Mouse (Mus musculus): Measurements from ENCODE around the gene Syngr1. TPM values are rescaled to one million over a fixed set of nuclear protein-coding genes. Genes with fewer than 3 reads are reported as not detected.

The Syngr1 gene
- polyA plus RNA-seq, 1 experiment from 2014 or later, result 8.1 TPM

GRCm38 (mm10) chr15:80058151-80058550, 33.0 kb upstream of the Syngr1 start:
- no peak overlapping the region for H3K27ac ChIP-seq
- H3K36me3 ChIP-seq, result no peaks in the 10 kb centered on the region
- no peaks in the 10 kb centered on the region for H3K9me3 ChIP-seq
- peaks cover 4% of the 10 kb centered on the region; the same call in 1 of the 2 replicates for H3K4me1 ChIP-seq
- no peak overlapping the region for H3K9ac ChIP-seq
- no peaks in the 10 kb centered on the region for H3K27me3 ChIP-seq
- H3K4me2 ChIP-seq (replicated peaks), result no peak overlapping the region
- no peak overlapping the region for H3K4me3 ChIP-seq
- WGBS, result 91% methylated on average over 7 of the region's 7 CpGs
- ATAC-seq (ENCODE audit: insufficient number of reproducible peaks, insufficient read depth, low FRiP score, low TSS enrichment), result no peak

- WGBS, result 92% methylated on average over 7 of the region's 7 CpGs
- ATAC-seq (ENCODE audit: insufficient number of reproducible peaks, insufficient read depth, low FRiP score, low TSS enrichment), result no peak
Observed at GRCm38 (mm10) chr15:80059606-80060005, 31.5 kb upstream of the Syngr1 start.

DNA sequence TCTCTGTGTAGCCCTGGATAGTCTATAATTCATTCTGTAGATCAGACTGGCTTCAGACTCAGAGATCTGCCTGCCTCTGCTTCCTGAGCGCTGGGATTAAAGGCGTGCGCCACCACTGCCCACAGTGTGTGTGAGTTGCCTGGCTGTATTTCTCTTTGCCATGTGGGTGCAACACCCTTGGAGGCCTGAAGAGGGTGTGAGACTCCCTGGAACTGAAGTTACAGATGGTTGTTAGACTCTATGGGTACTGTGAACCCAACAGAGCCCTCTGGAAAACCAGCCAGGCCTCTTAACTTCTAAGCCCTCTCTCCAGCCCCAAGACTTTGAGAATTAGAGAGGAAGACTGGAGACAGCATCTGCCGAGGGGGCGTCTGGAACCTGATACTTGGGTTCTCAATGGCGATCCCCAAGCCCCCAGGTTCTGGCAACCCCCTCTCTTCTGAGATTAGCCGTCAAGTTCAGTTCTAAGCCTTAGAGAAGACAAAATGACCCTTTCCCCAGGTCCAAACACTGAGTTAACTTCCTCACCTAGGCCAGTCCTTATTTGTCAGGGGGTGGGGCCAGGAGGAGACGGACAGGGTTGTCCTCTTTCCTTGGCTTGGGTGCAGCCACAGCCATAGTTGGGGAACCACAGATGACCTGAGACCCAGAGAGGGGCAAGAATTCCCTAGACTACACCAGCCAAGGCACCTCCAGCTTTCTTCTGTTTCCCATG, 30.6 kb upstream of the Syngr1 start:
- Histone ChIP-seq H3K27ac (no peak overlapping the region), H3K4me1 (peaks cover 4% of the 10 kb centered on the region; the same call in 1 of the 2 replicates), H3K9me3 (no peaks in the 10 kb centered on the region), H3K9ac (no peak overlapping the region), H3K27me3 (no peaks in the 10 kb centered on the region), H3K36me3 (no peaks in the 10 kb centered on the region), H3K4me3 (no peak overlapping the region), H3K4me2 (replicated peaks) (no peak overlapping the region)
- no peak for ATAC-seq (ENCODE audit: insufficient number of reproducible peaks, insufficient read depth, low FRiP score, low TSS enrichment)
- WGBS, result 87% methylated on average over 8 of the region's 8 CpGs

More at GRCm38 (mm10) chr15:80059606-80060005, 31.5 kb upstream of the Syngr1 start:
- peaks cover 4% of the 10 kb centered on the region; the same call in 1 of the 2 replicates for H3K4me1 ChIP-seq
- H3K36me3 ChIP-seq, result no peaks in the 10 kb centered on the region
- no peak overlapping the region for H3K4me3 ChIP-seq
- no peak overlapping the region for H3K9ac ChIP-seq
- no peak overlapping the region for H3K27ac ChIP-seq
- H3K27me3 ChIP-seq, result no peaks in the 10 kb centered on the region
- H3K4me2 ChIP-seq (replicated peaks), result no peak overlapping the region
- no peaks in the 10 kb centered on the region for H3K9me3 ChIP-seq

GRCm38 (mm10) chr15:80061071-80061550, 30.0 kb upstream of the Syngr1 start:
- Histone ChIP-seq H3K27ac (no peak overlapping the region), H3K27me3 (no peaks in the 10 kb centered on the region), H3K4me2 (replicated peaks) (no peak overlapping the region), H3K4me1 (peaks cover 4% of the 10 kb centered on the region; the same call in 1 of the 2 replicates), H3K36me3 (no peaks in the 10 kb centered on the region), H3K9me3 (no peaks in the 10 kb centered on the region), H3K9ac (no peak overlapping the region), H3K4me3 (no peak overlapping the region)
- WGBS, result 71% methylated on average over 4 of the region's 4 CpGs
- no peak for ATAC-seq (ENCODE audit: insufficient number of reproducible peaks, insufficient read depth, low FRiP score, low TSS enrichment)

DNA sequence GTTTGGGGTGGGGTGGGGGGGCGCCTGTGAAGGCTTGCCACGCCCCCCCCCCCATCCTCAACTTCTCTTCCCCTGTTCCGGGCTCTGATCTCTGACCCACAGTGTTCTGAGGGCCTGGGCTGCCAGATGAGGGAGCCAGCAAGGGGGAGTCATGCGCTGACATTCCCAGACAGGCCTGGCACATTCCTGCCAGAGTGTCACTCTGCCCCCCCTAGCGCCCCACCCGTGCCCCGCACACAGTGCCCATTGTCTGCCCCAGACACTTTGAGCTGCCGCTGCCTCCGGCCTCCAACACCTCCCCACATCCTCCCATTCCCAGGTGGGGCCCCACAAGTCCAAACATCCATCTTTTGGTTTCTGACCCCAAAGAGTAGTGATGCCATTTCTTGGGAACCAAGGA, 28.8 kb upstream of the Syngr1 start:
- Histone ChIP-seq H3K9ac (no peak overlapping the region), H3K36me3 (no peaks in the 10 kb centered on the region), H3K9me3 (no peaks in the 10 kb centered on the region), H3K4me3 (no peak overlapping the region), H3K27me3 (no peaks in the 10 kb centered on the region), H3K4me1 (peaks cover 9% of the 10 kb centered on the region; the same call in 1 of the 2 replicates), H3K4me2 (replicated peaks) (no peak overlapping the region), H3K27ac (no peak overlapping the region)
- ATAC-seq (ENCODE audit: insufficient number of reproducible peaks, insufficient read depth, low FRiP score, low TSS enrichment), result no peak
- WGBS, result 65% methylated on average over 8 of the region's 9 CpGs

- 36% methylated on average over 5 of the region's 5 CpGs for WGBS
- no peak overlapping the region for H3K4me3 ChIP-seq
- no peaks in the 10 kb centered on the region for H3K9me3 ChIP-seq
- H3K9ac ChIP-seq, result no peak overlapping the region
- no peak for ATAC-seq (ENCODE audit: insufficient number of reproducible peaks, insufficient read depth, low FRiP score, low TSS enrichment)
- no peaks in the 10 kb centered on the region for H3K36me3 ChIP-seq
- no peak overlapping the region for H3K4me2 ChIP-seq (replicated peaks)
- no peaks in the 10 kb centered on the region for H3K27me3 ChIP-seq
- no peak overlapping the region for H3K27ac ChIP-seq
- H3K4me1 ChIP-seq, result peaks cover 10% of the 10 kb centered on the region; the same call in 1 of the 2 replicates
Observed at GRCm38 (mm10) chr15:80062821-80063220, 28.3 kb upstream of the Syngr1 start.

DNA sequence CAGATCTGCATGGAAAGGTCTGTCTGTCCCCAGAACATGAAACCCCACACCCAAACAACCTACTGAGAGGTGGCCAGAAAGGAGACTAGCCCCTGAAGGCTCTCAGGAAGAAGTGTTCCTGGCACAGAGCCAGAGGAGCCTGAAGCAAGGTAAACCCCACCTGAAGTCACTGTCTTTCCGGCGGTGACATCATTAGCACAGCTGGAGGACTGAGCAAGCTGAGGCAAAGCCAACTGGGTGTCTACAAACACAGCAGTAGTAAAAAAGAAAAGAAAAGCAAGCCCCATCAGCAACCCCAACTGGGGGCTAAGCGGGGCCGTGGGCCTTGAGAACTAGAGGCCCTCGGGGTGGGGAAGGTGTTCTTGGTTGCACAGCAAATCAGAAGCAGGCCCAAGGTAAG, 26.2 kb upstream of the Syngr1 start:
- Histone ChIP-seq H3K27me3 (no peaks in the 10 kb centered on the region), H3K4me3 (no peak overlapping the region), H3K9me3 (no peaks in the 10 kb centered on the region), H3K27ac (no peak overlapping the region), H3K9ac (no peak overlapping the region), H3K4me1 (peaks cover 10% of the 10 kb centered on the region; the same call in 1 of the 2 replicates), H3K36me3 (no peaks in the 10 kb centered on the region), H3K4me2 (replicated peaks) (no peak overlapping the region)
- 69% methylated on average over 5 of the region's 5 CpGs for WGBS
- ATAC-seq (ENCODE audit: insufficient number of reproducible peaks, insufficient read depth, low FRiP score, low TSS enrichment), result no peak

GRCm38 (mm10) chr15:80065414-80065813, 25.7 kb upstream of the Syngr1 start:
- H3K4me1 ChIP-seq, result peaks cover 10% of the 10 kb centered on the region; the same call in 1 of the 2 replicates
- no peak for ATAC-seq (ENCODE audit: insufficient number of reproducible peaks, insufficient read depth, low FRiP score, low TSS enrichment)
- no peaks in the 10 kb centered on the region for H3K27me3 ChIP-seq
- no peak overlapping the region for H3K27ac ChIP-seq
- WGBS, result 12% methylated on average over 13 of the region's 13 CpGs
- no peak overlapping the region for H3K9ac ChIP-seq
- H3K4me2 ChIP-seq (replicated peaks), result no peak overlapping the region
- no peaks in the 10 kb centered on the region for H3K9me3 ChIP-seq
- no peaks in the 10 kb centered on the region for H3K36me3 ChIP-seq
- H3K4me3 ChIP-seq, result no peak overlapping the region

DNA sequence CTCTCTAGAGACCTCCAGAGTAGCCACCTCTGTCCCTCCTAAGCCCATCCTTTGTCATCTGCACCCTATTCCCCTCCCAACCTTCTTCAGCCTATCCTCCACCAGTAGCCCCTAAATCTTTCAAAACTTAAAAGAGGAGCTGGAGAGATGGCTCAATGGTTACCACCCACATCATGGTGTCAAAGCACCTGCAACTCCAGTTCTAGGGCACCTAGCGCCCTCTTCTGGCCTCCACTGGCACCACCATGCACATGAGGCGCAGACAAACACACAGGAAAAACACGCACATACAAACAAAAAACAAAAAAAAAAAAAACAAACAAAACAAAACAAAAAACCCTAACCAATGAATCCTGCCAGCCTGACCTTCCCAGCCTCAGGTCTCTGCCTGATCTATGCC, 24.6 kb upstream of the Syngr1 start:
- Histone ChIP-seq H3K4me2 (replicated peaks) (no peak overlapping the region), H3K27me3 (no peaks in the 10 kb centered on the region)
- 62% methylated on average over 3 of the region's 3 CpGs for WGBS

DNA sequence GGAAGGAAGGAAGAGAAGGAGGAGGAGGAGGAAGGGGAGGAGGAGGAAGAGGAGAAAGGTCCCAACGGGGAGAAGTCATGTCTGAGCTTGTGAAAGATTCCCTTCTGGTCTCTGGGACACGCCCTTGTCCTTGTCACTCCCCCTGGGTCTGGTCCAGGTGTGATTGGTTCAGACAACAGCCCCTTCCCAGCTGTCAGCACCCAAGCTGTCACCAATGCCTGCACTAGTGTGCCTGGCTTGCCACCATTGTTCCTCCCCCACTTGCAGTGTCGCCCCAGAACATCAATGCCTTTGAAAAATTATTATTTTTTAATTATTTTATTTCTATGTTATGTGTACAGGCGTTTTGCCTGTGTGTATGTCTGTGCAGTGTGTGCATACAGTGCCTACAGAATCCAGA, 22.0 kb upstream of the Syngr1 start:
- Histone ChIP-seq H3K36me3 (no peaks in the 10 kb centered on the region), H3K27me3 (no peaks in the 10 kb centered on the region), H3K4me3 (no peak overlapping the region), H3K4me2 (replicated peaks) (no peak overlapping the region), H3K9me3 (no peaks in the 10 kb centered on the region), H3K4me1 (0 out of 2 replicates have a peak, but pooled peaks cover 6% of the 10 kb centered on the region), H3K9ac (no peak overlapping the region), H3K27ac (no peak overlapping the region)
- 66% methylated on average over 4 of the region's 4 CpGs for WGBS
- no peak for ATAC-seq (ENCODE audit: insufficient number of reproducible peaks, insufficient read depth, low FRiP score, low TSS enrichment)

More for the DNA sequence above, 24.6 kb upstream of the Syngr1 start:
- ATAC-seq (ENCODE audit: insufficient number of reproducible peaks, insufficient read depth, low FRiP score, low TSS enrichment), result no peak
- no peak overlapping the region for H3K27ac ChIP-seq
- no peak overlapping the region for H3K4me3 ChIP-seq
- H3K4me1 ChIP-seq, result peaks cover 10% of the 10 kb centered on the region; the same call in 1 of the 2 replicates
- H3K9ac ChIP-seq, result no peak overlapping the region
- no peaks in the 10 kb centered on the region for H3K9me3 ChIP-seq
- no peaks in the 10 kb centered on the region for H3K36me3 ChIP-seq

DNA sequence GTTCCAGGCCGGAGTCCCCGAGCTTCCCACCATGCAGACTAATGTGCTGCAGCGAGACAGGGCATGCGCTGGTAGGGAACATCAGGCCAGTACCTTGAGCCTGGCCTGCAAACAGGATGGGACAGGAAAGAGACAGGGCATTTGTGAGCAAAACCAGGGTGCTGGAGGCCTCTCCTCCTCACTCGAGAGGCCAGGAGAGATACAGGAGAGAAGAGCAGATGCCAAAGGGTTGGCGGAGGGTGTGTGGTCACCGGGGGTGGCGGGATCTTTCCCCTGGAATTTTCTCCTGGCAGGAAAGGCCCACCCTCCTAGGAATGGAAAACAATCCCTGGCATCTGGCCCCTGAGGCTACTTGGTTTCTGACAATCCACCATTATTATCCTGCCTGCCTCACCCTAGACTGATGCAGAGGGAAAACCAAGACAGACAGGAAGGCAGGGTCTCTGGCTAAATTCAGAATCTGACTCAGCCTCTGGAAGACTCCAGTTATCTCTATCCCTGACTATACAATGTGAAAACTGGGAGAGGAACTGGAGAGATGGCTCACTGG, 21.0 kb upstream of the Syngr1 start:
- WGBS, result 32% methylated on average over 8 of the region's 8 CpGs
- no peak overlapping the region for H3K4me3 ChIP-seq
- ATAC-seq (ENCODE audit: insufficient number of reproducible peaks, insufficient read depth, low FRiP score, low TSS enrichment), result no peak

GRCm38 (mm10) chr15:80071951-80072437, 19.1 kb upstream of the Syngr1 start:
- peaks cover 7% of the 10 kb centered on the region for H3K36me3 ChIP-seq
- H3K9me3 ChIP-seq, result no peaks in the 10 kb centered on the region
- no peak overlapping the region for H3K9ac ChIP-seq
- H3K4me3 ChIP-seq, result no peak overlapping the region
- no peak overlapping the region for H3K4me2 ChIP-seq (replicated peaks)
- H3K27ac ChIP-seq, result no peak overlapping the region
- H3K27me3 ChIP-seq, result no peaks in the 10 kb centered on the region
- ATAC-seq (ENCODE audit: insufficient number of reproducible peaks, insufficient read depth, low FRiP score, low TSS enrichment), result no peak
- 42% methylated on average over 9 of the region's 9 CpGs for WGBS
- 0 out of 2 replicates have a peak, but pooled peaks cover 5% of the 10 kb centered on the region for H3K4me1 ChIP-seq

More for the DNA sequence above, 21.0 kb upstream of the Syngr1 start:
- Histone ChIP-seq H3K27me3 (no peaks in the 10 kb centered on the region), H3K4me1 (0 out of 2 replicates have a peak, but pooled peaks cover 6% of the 10 kb centered on the region), H3K27ac (no peak overlapping the region), H3K9me3 (no peaks in the 10 kb centered on the region), H3K9ac (no peak overlapping the region), H3K4me2 (replicated peaks) (no peak overlapping the region), H3K36me3 (no peaks in the 10 kb centered on the region)
